Mouse (Mus musculus) neural tube, embryonic 10.5 days (tissue): Measurements from ENCODE around the gene Sirt4.

Source experiments
- DNase-seq: peaks from one replicate; pipeline ENCODE4 v3.0.0-alpha.2; 2017; ENCODE audit warnings: low spot score; ENCODE audit errors: extremely low spot score

Sirt4 gene

GRCm38 (mm10) chr5:115434853-115435754 is 49.4 kb downstream of the Sirt4 start:
- peak; percentile 33 for DNase-seq

- DNase-seq = no peak
These were observed 50.2 kb downstream of the Sirt4 start for GRCm38 (mm10) chr5:115434280-115434852.

- DNase-seq = no peak
These were observed 51.3 kb downstream of the Sirt4 start for GRCm38 (mm10) chr5:115433191-115433590.

GRCm38 (mm10) chr5:115432395-115432794 is 52.1 kb downstream of the Sirt4 start:
- no peak for DNase-seq

- DNase-seq = no peak
These were observed 52.6 kb downstream of the Sirt4 start for GRCm38 (mm10) chr5:115431898-115432259.

- DNase-seq = peak; percentile 72
These were observed 53.2 kb downstream of the Sirt4 start for GRCm38 (mm10) chr5:115431061-115431897.

- DNase-seq = peak; percentile 62
These were observed 54.2 kb downstream of the Sirt4 start for GRCm38 (mm10) chr5:115430187-115430960.

- peak; percentile 81 for DNase-seq
These were observed 55.0 kb downstream of the Sirt4 start, which contains the start of gene Msi1 for GRCm38 (mm10) chr5:115429359-115430186. TSS of gene Msi1 (plus strand) at chr5:115429599.

GRCm38 (mm10) chr5:115428831-115429358 is 55.6 kb downstream of the Sirt4 start:
- DNase-seq = no peak
